8 mouse cellular contexts compared by ENCODE assay signal in the genomic region with DNA sequence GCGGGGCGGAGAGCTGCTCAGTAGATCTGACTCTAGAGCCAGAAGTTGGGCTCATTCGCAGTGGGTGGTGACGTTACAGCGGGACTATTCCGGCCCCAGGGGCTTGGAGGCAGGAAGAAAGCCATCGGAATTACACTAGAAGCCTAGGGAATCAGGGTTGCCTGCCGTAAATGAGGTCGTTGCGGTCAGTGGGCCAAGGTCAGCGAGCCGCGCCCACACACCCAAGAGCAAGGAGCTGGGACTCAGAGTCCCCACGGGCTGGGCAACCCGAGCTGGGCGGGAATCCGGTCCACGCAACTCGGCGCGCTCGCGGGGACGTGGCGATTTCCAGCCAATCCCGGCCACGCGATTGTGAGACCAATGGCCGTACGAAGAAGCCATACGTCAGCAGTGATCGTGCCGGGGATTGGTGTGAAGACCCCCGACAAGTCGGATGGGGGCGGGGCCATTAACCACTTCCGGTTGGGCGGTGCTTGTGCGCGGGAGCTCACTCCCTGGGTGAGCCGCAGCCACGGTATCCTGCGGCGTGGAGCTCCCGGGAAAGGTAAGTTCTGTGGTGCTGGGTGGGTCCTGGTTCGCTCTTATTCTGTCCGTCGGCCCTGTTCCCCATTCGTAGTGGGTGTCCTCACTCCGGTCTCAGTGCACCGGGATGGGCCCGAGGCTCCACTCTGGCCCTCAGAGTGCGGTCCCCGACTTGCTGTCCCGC. TPM values are rescaled to one million over a fixed set of nuclear protein-coding genes. Genes with fewer than 3 reads are reported as not detected.
A peak's percentile ranks its signal among the peaks of the same experiment; 100 is the strongest.
DNase-seq lines count a peak whose midpoint lies in the region; ATAC-seq lines count a peak whose summit lies in the region.

A gene (plus strand): TSS at position 405 of the 706 bp plus-strand sequence.

- peak within 1 kb of the TSS; percentile 89 for H3K27ac ChIP-seq in hindbrain, embryonic 14.5 days

- ATAC-seq in hindbrain, embryonic 14.5 days (ENCODE audit: low FRiP score): peak; percentile 99

- under 1% methylated on average over 55 of the region's 55 CpGs for WGBS in hindbrain, embryonic 14.5 days

- H3K9me3 ChIP-seq in hindbrain, embryonic 14.5 days (ENCODE audit: control insufficient read depth, low read length): no peaks in the 10 kb centered on the region

- no peaks in the 10 kb centered on the region for H3K36me3 ChIP-seq in hindbrain, embryonic 14.5 days (replicated peaks; ENCODE audit: control insufficient read depth, insufficient read depth)

- peak within 1 kb of the TSS; percentile 98 for H3K4me3 ChIP-seq in hindbrain, embryonic 14.5 days (replicated peaks; ENCODE audit: low read length)

- no peaks in the 10 kb centered on the region for H3K27me3 ChIP-seq in hindbrain, embryonic 14.5 days (ENCODE audit: control insufficient read depth, insufficient read depth, low read length)

- H3K9ac ChIP-seq in hindbrain, embryonic 14.5 days: peak within 1 kb of the TSS; percentile 87

- H3K4me2 ChIP-seq in hindbrain, embryonic 14.5 days (replicated peaks): peak within 1 kb of the TSS; percentile 79

- peaks cover 13% of the 10 kb centered on the region for H3K4me1 ChIP-seq in hindbrain, embryonic 14.5 days (replicated peaks; ENCODE audit: control insufficient read depth, insufficient read depth, low read length)

- DNase-seq in R1 (ENCODE audit: low read depth, low spot score): peak; percentile 99
- DNase-seq in cerebellum, postnatal 25 days: peak; percentile 99 to 100
- DNase-seq in frontal cortex, postnatal 25 days (ENCODE audit: low spot score in 2 of 2): peak; percentile 99
- peak; percentile 99 for DNase-seq in hindbrain, embryonic 14.5 days (ENCODE audit: low spot score)
- peak; percentile 99 to 100 for DNase-seq in layer of hippocampus, postnatal 36 days
- DNase-seq in lung, postnatal 36 days: peak; percentile 100
- peak; percentile 99 for DNase-seq in retina, postnatal 1 day
- DNase-seq in urinary bladder, adult 18-20 months (ENCODE audit: low spot score in 2 of 2): peak; percentile 99 to 100

RNA-seq across cellular contexts. Expression of the gene that starts here (rescaled TPM):
- 187 and 199 TPM in 2 replicates for polyA plus RNA-seq in hindbrain, embryonic 14.5 days (2014; fragmentation: Nextera tagmentation; extraction: Ambion mirVana)
- 10 to 100 TPM; 67.7 to 70.1 TPM for total RNA-seq in layer of hippocampus, postnatal 36 days (2021)

Comparison
In these comparisons a context has a peak if more than half of its experiments do, and no peak if none do; other contexts are left out.
1. Peak in every context shown above with its lines: DNase-seq, ATAC-seq, H3K4me3 ChIP-seq and H3K27ac ChIP-seq.